Mouse (Mus musculus): ENCODE data around the gene Cep295. TPM values are rescaled to one million over a fixed set of nuclear protein-coding genes. Genes with fewer than 3 reads are reported as not detected.

Gene Cep295
- total and polyA plus RNA-seq, 2 experiments from 2014 or later = 4.6 to 10.2 TPM

DNA sequence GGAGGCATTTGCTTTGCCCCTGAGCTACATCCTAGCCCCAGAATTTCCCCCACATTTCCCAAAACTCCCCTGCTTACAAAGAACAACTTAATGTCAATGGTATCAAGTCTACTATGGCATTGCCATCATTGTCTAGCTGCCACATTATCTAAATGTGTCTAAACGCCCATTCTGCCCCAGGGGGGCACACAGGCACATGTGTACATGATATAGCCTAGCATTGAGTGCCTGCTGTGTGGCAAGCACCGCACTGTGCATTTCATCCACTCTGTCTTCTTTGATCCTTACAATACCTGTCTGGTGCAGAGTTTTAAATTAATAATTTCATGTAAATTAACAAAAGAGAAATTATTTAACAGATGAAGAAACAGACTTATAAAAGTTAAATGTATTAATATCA is 8.7 kb upstream of the Cep295 start:
- Histone ChIP-seq H3K27me3 (ENCODE audit: control insufficient read depth, insufficient read depth, low read length) (no peaks in the 10 kb centered on the region), H3K9me3 (replicated peaks; ENCODE audit: control insufficient read depth, low read length) (no peaks in the 10 kb centered on the region), H3K4me1 (ENCODE audit: control insufficient read depth, insufficient read depth) (no peaks in the 10 kb centered on the region), H3K9ac (replicated peaks; ENCODE audit: low read depth, low read length) (no peak overlapping the region), H3K4me3 (ENCODE audit: low read depth, low read length) (no peak overlapping the region), H3K27ac (ENCODE audit: low read depth) (no peak overlapping the region), H3K4me2 (ENCODE audit: low read depth, low read length) (no peak overlapping the region), H3K36me3 (replicated peaks; ENCODE audit: control insufficient read depth, insufficient read depth, low read length) (no peaks in the 10 kb centered on the region)
- TF ChIP-seq CTCF (IDR thresholded peaks at IDR 0.05; ENCODE audit: low read depth) (no peak), EP300 (IDR thresholded peaks at IDR 0.05; ENCODE audit: low read depth) (no peak)
- DNase-seq (ENCODE audit: low spot score) = no peak
- 48% methylated on average over 2 of the region's 2 CpGs for WGBS
- ATAC-seq (ENCODE audit: insufficient read depth, low read depth) = no peak

- Histone ChIP-seq H3K9me3 (replicated peaks; ENCODE audit: control insufficient read depth, low read length) (no peaks in the 10 kb centered on the region), H3K27me3 (ENCODE audit: control insufficient read depth, insufficient read depth, low read length) (no peaks in the 10 kb centered on the region), H3K9ac (replicated peaks; ENCODE audit: low read depth, low read length) (no peak overlapping the region), H3K4me2 (ENCODE audit: low read depth, low read length) (no peak overlapping the region), H3K27ac (ENCODE audit: low read depth) (no peak overlapping the region), H3K4me1 (ENCODE audit: control insufficient read depth, insufficient read depth) (no peaks in the 10 kb centered on the region), H3K4me3 (ENCODE audit: low read depth, low read length) (no peak overlapping the region), H3K36me3 (replicated peaks; ENCODE audit: control insufficient read depth, insufficient read depth, low read length) (no peaks in the 10 kb centered on the region)
- ATAC-seq (ENCODE audit: insufficient read depth, low read depth) (no peak), DNase-seq (ENCODE audit: low spot score) (peak; percentile 15)
- TF ChIP-seq EP300 (IDR thresholded peaks at IDR 0.05; ENCODE audit: low read depth) (no peak), CTCF (IDR thresholded peaks at IDR 0.05; ENCODE audit: low read depth) (peak; percentile 60)
- WGBS = 82% methylated on average over 1 of the region's 1 CpGs
Observed at GRCm38 (mm10) chr9:15365856-15366255, 8.3 kb upstream of the Cep295 start.

- Histone ChIP-seq H3K27ac (ENCODE audit: low read depth) (no peak overlapping the region), H3K27me3 (ENCODE audit: control insufficient read depth, insufficient read depth, low read length) (no peaks in the 10 kb centered on the region), H3K9ac (replicated peaks; ENCODE audit: low read depth, low read length) (no peak overlapping the region), H3K4me3 (ENCODE audit: low read depth, low read length) (no peak overlapping the region), H3K36me3 (replicated peaks; ENCODE audit: control insufficient read depth, insufficient read depth, low read length) (no peaks in the 10 kb centered on the region), H3K4me1 (ENCODE audit: control insufficient read depth, insufficient read depth) (no peaks in the 10 kb centered on the region), H3K4me2 (ENCODE audit: low read depth, low read length) (no peak overlapping the region), H3K9me3 (replicated peaks; ENCODE audit: control insufficient read depth, low read length) (no peaks in the 10 kb centered on the region)
- no peak for TF ChIP-seq CTCF (IDR thresholded peaks at IDR 0.05; ENCODE audit: low read depth)
- no peak for TF ChIP-seq EP300 (IDR thresholded peaks at IDR 0.05; ENCODE audit: low read depth)
- ATAC-seq (ENCODE audit: insufficient read depth, low read depth) (no peak), DNase-seq (ENCODE audit: low spot score) (no peak)
- WGBS = 56% methylated on average over 1 of the region's 1 CpGs
Observed at GRCm38 (mm10) chr9:15364843-15365242, 7.3 kb upstream of the Cep295 start.

DNA sequence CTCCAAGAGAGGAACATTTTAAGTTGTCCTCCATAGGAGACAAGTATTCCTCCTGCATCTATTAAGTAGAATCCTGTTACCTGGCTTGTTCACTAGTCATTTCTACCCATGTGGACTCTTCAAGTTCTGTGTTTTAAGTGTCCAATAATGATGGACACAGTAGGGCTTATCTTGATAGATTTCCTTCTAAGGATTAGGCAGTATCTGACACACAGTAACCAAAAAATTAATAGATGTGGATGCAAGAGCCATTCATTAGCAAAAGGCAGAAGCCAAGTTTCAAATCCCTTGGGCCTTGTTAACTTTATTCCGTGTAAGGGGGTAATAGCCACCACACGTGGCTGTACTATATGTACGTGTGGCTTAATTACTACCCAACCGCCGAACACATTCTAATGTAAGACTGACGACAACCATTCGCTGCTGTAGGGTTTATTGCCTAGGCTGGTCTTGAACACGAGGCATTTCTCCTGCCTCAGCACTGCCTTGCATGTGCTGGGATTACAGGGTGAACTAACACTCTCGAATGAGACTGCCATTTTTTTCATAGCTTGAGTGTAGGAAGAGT is 588 bp downstream of the Cep295 start:
- ATAC-seq (ENCODE audit: insufficient read depth, low read depth) = no peak

GRCm38 (mm10) chr9:15349925-15350324 is 7.7 kb downstream of the Cep295 start:
- Histone ChIP-seq H3K4me2 (ENCODE audit: low read depth, low read length) (no peak overlapping the region), H3K4me3 (ENCODE audit: low read depth, low read length) (no peak overlapping the region), H3K27ac (ENCODE audit: low read depth) (no peak overlapping the region), H3K4me1 (ENCODE audit: control insufficient read depth, insufficient read depth) (no peaks in the 10 kb centered on the region), H3K27me3 (ENCODE audit: control insufficient read depth, insufficient read depth, low read length) (no peaks in the 10 kb centered on the region), H3K9me3 (replicated peaks; ENCODE audit: control insufficient read depth, low read length) (no peaks in the 10 kb centered on the region), H3K36me3 (replicated peaks; ENCODE audit: control insufficient read depth, insufficient read depth, low read length) (peaks cover 56% of the 10 kb centered on the region), H3K9ac (replicated peaks; ENCODE audit: low read depth, low read length) (no peak overlapping the region)
- ATAC-seq (ENCODE audit: insufficient read depth, low read depth) = no peak
- TF ChIP-seq EP300 (IDR thresholded peaks at IDR 0.05; ENCODE audit: low read depth) (no peak), CTCF (IDR thresholded peaks at IDR 0.05; ENCODE audit: low read depth) (no peak)
- 70% methylated on average over 2 of the region's 2 CpGs for WGBS
- DNase-seq (ENCODE audit: low spot score) = no peak

More for the DNA sequence above, 588 bp downstream of the Cep295 start:
- peak overlapping the region; percentile 81 for H3K4me3 ChIP-seq (ENCODE audit: low read depth, low read length)
- DNase-seq (ENCODE audit: low spot score) = peak; percentile 11
- no peaks in the 10 kb centered on the region; the same call in 1 of the 2 replicates for H3K27me3 ChIP-seq (ENCODE audit: control insufficient read depth, insufficient read depth, low read length)
- TF ChIP-seq CTCF (IDR thresholded peaks at IDR 0.05; ENCODE audit: low read depth) = no peak
- TF ChIP-seq EP300 (IDR thresholded peaks at IDR 0.05; ENCODE audit: low read depth) = no peak
- H3K9ac ChIP-seq (replicated peaks; ENCODE audit: low read depth, low read length) = peak overlapping the region; percentile 75
- peak overlapping the region; percentile 86 for H3K4me2 ChIP-seq (ENCODE audit: low read depth, low read length)
- H3K9me3 ChIP-seq (replicated peaks; ENCODE audit: control insufficient read depth, low read length) = no peaks in the 10 kb centered on the region
- 0 out of 2 replicates have a peak, but pooled peaks cover 10% of the 10 kb centered on the region for H3K36me3 ChIP-seq (replicated peaks; ENCODE audit: control insufficient read depth, insufficient read depth, low read length)
- WGBS = under 1% methylated on average over 9 of the region's 9 CpGs
- peaks cover 6% of the 10 kb centered on the region; the same call in 1 of the 2 replicates for H3K4me1 ChIP-seq (ENCODE audit: control insufficient read depth, insufficient read depth)
- peak overlapping the region; percentile 75 for H3K27ac ChIP-seq (ENCODE audit: low read depth)

DNA sequence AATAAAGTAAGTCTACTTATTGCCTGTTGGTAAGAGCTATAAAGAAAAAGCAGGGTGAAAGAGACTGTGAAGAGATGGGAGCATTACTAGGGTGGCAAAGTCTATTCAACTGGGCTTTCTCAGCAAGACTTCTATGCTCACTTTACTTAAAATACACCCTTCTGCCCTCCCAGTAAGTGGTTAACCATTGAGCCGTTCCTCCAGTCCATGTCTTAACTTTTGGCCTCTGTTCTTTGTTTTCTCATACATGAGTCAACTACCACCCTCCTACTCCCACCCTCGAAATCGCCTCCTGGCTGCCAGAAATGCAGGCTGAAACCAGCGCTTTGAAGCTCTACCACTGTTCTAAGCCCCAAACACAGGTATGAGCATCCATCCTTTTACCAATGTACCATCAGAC is 19.8 kb downstream of the Cep295 start:
- Histone ChIP-seq H3K4me1 (ENCODE audit: control insufficient read depth, insufficient read depth) (no peaks in the 10 kb centered on the region), H3K36me3 (replicated peaks; ENCODE audit: control insufficient read depth, insufficient read depth, low read length) (peaks cover 87% of the 10 kb centered on the region), H3K4me2 (ENCODE audit: low read depth, low read length) (no peak overlapping the region), H3K4me3 (ENCODE audit: low read depth, low read length) (no peak overlapping the region), H3K27ac (ENCODE audit: low read depth) (no peak overlapping the region), H3K9ac (replicated peaks; ENCODE audit: low read depth, low read length) (no peak overlapping the region), H3K9me3 (replicated peaks; ENCODE audit: control insufficient read depth, low read length) (no peaks in the 10 kb centered on the region), H3K27me3 (ENCODE audit: control insufficient read depth, insufficient read depth, low read length) (no peaks in the 10 kb centered on the region)
- WGBS = 84% methylated on average over 4 of the region's 4 CpGs
- no peak for DNase-seq (ENCODE audit: low spot score)
- TF ChIP-seq CTCF (IDR thresholded peaks at IDR 0.05; ENCODE audit: low read depth) = no peak
- TF ChIP-seq EP300 (IDR thresholded peaks at IDR 0.05; ENCODE audit: low read depth) = no peak
- ATAC-seq (ENCODE audit: insufficient read depth, low read depth) = no peak
